Mouse (Mus musculus) gastrocnemius, adult 8-10 months (tissue): ENCODE measurements around the gene Gpn3. TPM values are rescaled to one million over a fixed set of nuclear protein-coding genes. Genes with fewer than 3 reads are reported as not detected.

Experiments used
- DNase-seq, 2 experiments: peaks; one replicate each; pipeline ENCODE4 v3.0.0; 2022; ENCODE audit warnings: low spot score in 2 of 2
- total RNA-seq, 4 experiments: library from RNA; stranded (reverse); gene quantifications; 2 replicates each; pipeline ENCODE4 v1.2.4; 2022

The Gpn3 gene
- 10 to 100 TPM; 29.1 to 36.2 (median 32.2) TPM for total RNA-seq

DNA sequence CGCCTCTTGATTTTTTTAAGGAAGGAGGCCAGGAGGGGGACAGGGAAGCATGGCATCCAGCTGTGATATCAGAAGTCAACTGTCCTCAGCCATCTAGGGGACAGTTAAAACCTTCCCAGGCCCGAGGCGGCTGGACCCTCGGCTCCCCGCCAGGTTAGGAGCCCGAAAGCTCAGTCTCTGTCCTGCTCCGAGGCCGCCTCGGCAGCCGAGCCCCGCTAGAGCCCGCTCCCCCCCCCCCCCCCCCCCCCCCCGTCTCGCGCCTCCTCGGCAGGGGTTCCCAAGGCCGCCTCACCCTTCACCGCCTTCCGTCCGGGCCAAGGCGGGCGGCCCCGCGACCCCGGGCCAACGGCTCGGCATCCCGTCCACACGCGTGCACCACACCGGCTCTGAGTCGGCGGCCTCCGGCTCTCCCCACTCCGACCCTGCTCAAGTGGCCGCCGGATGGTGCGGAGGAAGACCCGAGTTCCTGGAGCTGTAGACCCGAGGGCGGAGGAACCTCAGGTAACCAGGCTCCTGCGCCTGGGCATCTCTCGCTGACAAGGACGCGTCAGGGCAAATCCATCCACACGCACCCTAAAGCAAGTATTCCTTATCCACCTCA lies at the start of gene Gpn3:
Gene Gpn3, plus strand, starts transcription at position 286 of the 601 bp plus-strand sequence.
- peak in 1 of 2 experiments; percentile 18 for DNase-seq

DNA sequence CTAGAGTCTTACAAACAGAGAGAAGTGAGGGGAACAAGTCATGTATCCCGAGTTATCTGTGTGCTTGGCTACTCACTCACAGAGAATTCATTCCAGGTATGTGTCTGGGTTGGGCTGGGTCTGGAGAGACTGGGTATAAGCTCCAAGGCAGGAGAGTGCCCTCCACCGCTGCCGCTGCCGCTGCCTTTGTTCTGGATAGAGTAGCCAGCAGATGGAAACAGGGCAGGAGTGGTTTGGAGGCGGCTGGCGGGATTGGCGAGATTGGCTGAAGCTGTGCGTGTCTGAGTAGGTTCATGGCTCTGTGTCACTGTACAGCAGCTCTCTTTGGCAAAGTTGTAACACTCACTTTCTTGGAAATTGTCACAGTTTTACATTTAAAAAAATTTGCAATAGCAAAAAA lies 48.2 kb upstream of the Gpn3 start:
- DNase-seq, result no peak

DNA sequence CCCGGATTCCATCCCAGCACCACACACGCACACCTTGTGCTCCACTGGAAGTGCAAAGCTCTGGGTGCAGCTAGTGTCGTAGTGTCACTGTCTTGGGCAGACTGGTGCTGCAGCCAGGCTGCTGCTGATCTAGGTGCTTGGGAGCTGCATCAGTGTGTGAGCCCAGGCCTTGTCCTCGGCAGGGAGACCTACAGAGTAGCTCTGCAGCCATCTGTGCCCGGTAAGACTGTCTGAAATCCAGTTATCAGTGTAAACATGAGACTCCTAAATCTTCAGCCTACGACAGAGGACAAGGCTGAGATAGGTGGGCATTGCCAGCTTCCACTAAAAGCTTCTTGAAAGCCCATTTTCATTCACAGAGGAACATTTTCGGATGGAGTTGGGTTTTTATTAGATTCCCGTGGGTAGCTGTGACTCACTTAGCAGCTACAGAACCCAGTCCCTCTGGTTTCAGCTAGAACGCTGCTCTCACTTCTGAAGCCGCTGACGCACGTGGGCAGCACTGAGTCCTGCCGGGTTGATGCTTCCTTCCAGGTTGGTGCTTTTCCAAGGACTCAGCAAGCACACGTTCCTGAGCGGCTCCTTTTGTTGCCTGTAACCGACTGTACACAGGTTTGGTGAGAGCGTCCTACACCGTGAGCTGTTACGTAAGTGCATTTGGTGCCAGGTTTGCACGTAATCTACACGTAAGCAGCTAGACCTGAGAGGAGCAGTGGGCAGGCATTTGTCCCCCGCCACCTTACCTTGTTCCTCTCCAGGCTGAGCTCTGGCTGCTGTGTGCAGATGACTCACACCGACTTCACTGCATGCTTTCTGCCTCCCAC lies 46.9 kb upstream of the Gpn3 start:
- no peak for DNase-seq

DNA sequence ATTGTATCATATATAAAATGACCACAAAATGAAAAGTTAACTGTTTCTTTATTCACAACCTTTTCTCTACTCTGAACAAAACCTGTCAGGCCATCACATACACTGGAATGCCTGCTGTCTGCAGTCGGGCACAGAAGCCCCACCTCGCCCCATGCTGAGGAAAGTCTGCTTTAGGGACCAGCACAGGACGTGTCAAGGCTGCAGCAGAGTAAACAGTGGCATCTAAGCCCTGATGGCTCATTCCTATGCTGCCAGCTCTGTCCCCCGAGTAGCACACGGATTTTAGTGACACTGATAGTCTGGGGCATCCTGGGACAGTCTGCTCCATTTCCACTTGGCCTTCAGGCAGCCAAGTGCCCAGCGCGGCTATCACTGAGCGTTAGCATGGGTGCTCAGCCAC lies 46.2 kb upstream of the Gpn3 start:
- no peak for DNase-seq

DNA sequence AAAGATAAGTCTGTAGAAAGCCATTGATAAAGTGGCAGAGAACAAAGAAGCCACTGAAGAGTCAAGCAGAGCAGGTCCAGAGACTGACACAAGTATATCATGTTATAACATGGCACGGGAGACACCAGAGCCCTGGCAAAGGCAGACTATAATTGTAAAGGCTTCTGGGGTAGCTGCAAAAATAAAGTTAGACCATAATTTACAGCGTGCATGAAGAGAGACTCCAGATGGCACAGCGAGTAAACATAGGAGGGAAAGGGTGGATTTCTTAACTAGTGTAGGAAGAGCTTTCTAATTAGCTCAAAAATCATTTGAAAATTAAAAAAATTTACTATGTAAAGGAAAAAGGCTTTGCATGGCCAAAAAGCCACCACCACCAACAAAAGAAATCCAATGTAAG lies 44.4 kb upstream of the Gpn3 start:
- no peak for DNase-seq

- DNase-seq, result no peak
Observed at GRCm38 (mm10) chr5:122330269-122330668, 41.4 kb upstream of the Gpn3 start.

GRCm38 (mm10) chr5:122334682-122335081 lies 37.0 kb upstream of the Gpn3 start:
- no peak for DNase-seq

DNA sequence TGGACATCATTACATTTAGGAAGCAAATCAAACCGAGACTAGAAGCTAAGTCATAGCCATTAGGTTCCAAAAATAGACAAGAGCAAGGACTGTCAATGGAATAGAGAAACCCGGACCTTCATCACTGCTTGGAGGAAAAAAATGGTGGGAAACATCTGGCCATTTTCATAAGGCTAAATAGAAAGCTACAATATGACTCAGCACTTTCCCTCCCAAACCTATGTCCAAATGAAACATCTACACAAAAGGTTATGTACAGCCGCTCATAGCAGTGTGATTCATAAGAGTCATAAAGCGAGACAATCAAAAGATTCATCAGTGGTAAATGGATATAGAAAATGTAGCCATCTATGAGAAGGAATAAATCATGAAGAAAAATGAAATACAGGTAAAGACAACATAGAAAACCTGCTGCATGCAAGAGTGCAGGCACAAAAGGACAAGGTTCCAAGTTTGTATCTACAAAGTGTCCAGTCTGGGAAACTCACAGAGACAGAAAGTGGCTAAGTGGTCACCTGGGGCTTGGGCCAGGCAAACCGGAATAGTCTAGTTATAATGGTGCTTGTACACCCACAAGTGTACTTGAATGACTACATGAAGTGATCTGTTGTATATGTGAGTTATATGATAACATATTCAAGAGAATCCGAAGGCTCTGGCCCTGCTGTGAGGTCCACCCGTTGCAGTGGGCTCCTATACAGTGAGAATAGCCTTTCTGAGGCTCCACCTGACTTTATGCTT lies 35.0 kb upstream of the Gpn3 start:
- DNase-seq, result no peak

DNA sequence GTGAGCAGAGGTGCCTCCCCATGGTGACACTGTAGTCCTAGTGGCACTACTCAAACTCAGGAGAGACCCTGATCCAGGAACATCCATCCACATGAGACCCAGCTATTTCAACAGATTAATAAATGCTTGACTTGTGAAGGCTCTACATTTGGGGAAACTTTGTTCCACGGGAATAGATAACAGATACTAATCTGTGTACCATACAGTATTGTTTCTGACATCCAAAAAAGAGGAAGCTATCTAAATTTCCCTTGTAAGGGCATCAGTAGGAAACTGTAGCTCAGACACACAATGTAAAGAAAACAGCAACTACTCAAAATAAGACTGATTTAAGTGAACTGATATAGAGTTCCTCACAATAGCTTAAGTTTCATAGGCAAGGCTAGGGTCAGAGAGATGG lies 28.8 kb upstream of the Gpn3 start:
- DNase-seq, result no peak

- DNase-seq, result no peak
Observed at GRCm38 (mm10) chr5:122343768-122344167, 27.9 kb upstream of the Gpn3 start.

GRCm38 (mm10) chr5:122344260-122344659 lies 27.4 kb upstream of the Gpn3 start:
- DNase-seq, result peak; percentile 26 to 43

GRCm38 (mm10) chr5:122345777-122346176 lies 25.9 kb upstream of the Gpn3 start:
- DNase-seq, result no peak

- DNase-seq, result peak; percentile 94 to 96
Observed at GRCm38 (mm10) chr5:122353807-122354491, 17.7 kb upstream of the Gpn3 start, which contains the start of the genes Rad9b and Vps29. Gene Rad9b (minus strand): TSS chr5:122354233. Gene Vps29 (plus strand): TSS chr5:122354369.

DNA sequence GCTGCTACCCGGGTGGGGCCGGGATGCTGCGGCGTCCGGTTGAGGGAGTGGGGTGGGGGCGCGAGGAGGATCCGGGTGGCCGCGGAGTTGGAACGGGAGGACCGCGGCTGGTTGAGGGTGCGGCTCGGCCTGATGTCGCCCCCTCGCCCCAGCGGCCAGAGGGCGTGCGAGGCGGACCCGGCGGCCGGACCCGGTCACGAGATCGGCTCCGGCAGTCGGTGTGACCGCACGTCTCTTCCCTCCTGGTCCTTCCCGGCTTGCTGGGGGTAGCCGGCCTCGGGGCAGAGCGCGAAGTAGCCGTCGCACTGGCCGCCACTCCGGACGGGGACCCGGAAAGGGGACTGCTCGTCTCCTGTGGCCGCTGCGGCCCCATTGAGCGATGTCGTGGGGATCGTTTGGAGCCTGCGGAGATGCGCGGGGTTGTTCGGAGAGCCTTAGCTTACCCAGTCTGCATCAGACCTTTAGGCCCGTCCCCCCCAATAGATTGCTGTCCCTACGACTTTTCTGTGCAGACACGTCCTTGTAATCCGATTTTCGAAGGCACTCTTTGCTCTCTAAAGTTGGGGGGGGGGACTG lies 17.1 kb upstream of the Gpn3 start:
- no peak for DNase-seq

DNA sequence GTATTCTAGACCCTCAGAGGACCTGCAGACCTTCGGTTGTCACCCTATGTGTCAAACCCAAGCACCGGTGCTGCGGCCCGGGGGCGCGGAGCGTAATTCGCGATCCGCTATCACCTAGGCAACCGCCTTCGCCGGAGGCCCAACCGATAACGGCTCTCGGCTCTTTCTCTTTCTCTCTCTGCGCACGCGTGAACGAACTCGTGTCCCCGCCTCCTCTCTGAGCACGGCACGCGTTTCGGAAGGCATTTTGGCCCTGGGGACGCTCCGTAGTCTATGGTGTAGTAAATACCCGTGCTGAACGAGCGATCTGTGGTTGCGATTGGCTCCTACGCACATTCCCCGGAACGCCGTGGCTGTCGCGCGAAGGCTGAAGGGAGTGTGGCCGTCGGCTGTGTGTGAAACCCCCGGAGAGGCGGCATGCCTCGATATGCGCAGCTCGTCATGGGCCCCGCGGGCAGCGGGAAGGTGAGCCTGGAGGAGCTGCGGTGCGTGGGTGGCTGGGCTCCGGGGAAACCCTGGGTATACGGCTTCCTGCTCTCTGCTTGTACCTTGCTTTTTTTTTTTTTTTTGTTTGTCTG lies 605 bp downstream of the Gpn3 start, which contains the start of gene Fam216a:
Gene Fam216a, minus strand, starts transcription at position 173 of the 578 bp plus-strand sequence.
- DNase-seq, result peak; percentile 97

GRCm38 (mm10) chr5:122372878-122373277 lies 1.2 kb downstream of the Gpn3 start:
- DNase-seq, result no peak

DNA sequence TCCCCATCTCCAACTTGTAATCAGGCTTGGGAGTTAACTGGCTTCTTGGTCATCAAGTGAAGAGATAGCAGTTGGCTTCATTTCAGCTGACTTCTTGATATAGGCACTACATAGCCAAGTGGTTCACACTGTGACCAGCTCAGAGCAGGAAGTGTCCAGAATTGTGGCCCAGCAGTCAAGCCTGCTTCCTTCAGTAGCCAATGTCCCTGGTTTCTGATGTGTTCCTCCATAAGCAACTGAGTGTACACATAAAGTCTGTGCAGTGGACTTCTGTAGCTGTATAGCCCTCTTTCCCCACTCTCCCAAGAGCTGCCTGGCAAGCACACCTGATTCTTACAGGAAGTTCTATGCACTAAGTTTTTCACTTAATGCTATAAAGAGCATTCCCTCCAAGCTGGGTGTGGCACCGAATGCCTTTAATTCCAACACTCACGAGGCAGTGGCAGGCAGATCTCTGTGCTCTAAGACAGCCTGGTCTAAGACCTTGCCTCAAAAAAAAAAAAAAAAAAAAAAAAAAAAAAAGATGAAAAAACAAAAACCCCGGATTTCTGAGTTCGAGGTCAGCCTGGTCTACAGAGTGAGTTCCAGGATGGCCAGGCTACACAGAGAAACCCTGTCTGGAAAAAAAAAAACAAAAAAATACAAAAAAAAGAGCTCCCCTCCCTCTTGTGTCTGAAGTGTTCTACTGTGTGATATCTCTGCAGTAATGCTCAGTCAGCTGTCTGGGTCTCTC lies 5.6 kb downstream of the Gpn3 start:
- no peak for DNase-seq

DNA sequence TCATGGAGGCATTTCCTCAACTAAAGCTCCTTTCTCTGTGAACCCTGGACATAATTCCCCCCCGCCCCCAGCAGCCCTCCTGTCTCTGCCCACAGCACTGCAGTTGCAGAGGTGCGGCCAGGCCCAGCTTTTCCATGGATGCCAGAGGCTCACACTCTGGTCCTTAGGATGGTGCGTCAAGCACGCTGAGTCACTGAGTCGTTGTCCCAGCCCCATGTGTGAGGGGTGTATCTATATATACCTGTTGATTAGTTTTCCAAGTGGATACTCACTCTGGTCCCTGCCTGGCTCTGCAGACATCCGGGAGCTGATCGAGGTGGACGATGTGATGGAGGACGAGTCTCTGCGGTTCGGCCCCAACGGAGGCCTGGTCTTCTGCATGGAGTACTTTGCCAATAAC lies 6.5 kb downstream of the Gpn3 start:
- DNase-seq, result no peak

- peak; percentile 65 to 68 for DNase-seq
Observed at GRCm38 (mm10) chr5:122379374-122380155, 7.9 kb downstream of the Gpn3 start.
